Mouse (Mus musculus) thymus, adult 2 months (tissue): ENCODE measurements around the gene Kif6.

Source experiments
- CTCF ChIP-seq: fragments of 200-500 bp; IDR thresholded peaks from 2 replicates; pipeline ENCODE4 v1.5.1; 2012; ENCODE audit warnings: mild to moderate bottlenecking, control low read depth, low read length, moderate library complexity, borderline replicate concordance; ENCODE audit not compliant: control insufficient read depth, poor library complexity, insufficient read depth; ENCODE audit errors: extremely low read depth
- POLR2A ChIP-seq: fragments of 200-500 bp; IDR thresholded peaks from 2 replicates; pipeline ENCODE4 v1.6.1; 2012; ENCODE audit warnings: mild to moderate bottlenecking, low read length, control low read depth, moderate library complexity; ENCODE audit not compliant: control insufficient read depth, poor library complexity, insufficient read depth; ENCODE audit errors: extremely low read depth

- TF ChIP-seq CTCF (no peak), POLR2A (no peak)
Observed at GRCm38 (mm10) chr17:49741172-49741571, 126.2 kb downstream of the Kif6 start.
